Mouse (Mus musculus) stomach, embryonic 14.5 days (tissue): ENCODE data around the gene Ghr. TPM values are rescaled to one million over a fixed set of nuclear protein-coding genes. Genes with fewer than 3 reads are reported as not detected.

Experiments
- ATAC-seq: fragments of 200-750 bp; cut with Nextera tagmentation; 2 replicates; pipeline ENCODE4 v1.8.0; 2017; ENCODE audit warnings: low read depth, moderate TSS enrichment; ENCODE audit not compliant: insufficient number of reproducible peaks, insufficient read depth, low FRiP score
- H3K27ac ChIP-seq: fragments of 300-500 bp; sonication (generic); 2 replicates; pipeline ENCODE4 v1.5.1; 2014; ENCODE audit warnings: mild to moderate bottlenecking, low read length, moderate library complexity, mixed read lengths
- H3K27me3 ChIP-seq: fragments of 300-500 bp; sonication (generic); 2 replicates; pipeline ENCODE4 v1.6.1; 2014; ENCODE audit warnings: low read length, control low read depth, mixed read lengths; ENCODE audit not compliant: control insufficient read depth, insufficient read depth
- H3K36me3 ChIP-seq: fragments of 300-500 bp; sonication (generic); 2 replicates; pipeline ENCODE4 v1.6.1; 2014; ENCODE audit warnings: mild to moderate bottlenecking, control low read depth, low read length, moderate library complexity, mixed read lengths; ENCODE audit not compliant: control insufficient read depth, insufficient read depth
- H3K4me1 ChIP-seq: fragments of 300-500 bp; sonication (generic); 2 replicates; pipeline ENCODE4 v1.6.1; 2014; ENCODE audit warnings: low read length, control low read depth, mixed read lengths; ENCODE audit not compliant: control insufficient read depth, insufficient read depth
- H3K4me2 ChIP-seq: fragments of 300-500 bp; sonication (generic); replicated peaks from 2 replicates; pipeline ENCODE4 v1.6.1; 2014; ENCODE audit warnings: low read depth, low read length, control low read depth
- H3K4me3 ChIP-seq: fragments of 300-500 bp; sonication (generic); 2 replicates; pipeline ENCODE4 v1.5.1; 2014; ENCODE audit warnings: low read depth, low read length, control low read depth
- H3K9ac ChIP-seq: fragments of 300-500 bp; sonication (generic); replicated peaks from 2 replicates; pipeline ENCODE4 v1.6.1; 2014; ENCODE audit warnings: low read depth, mild to moderate bottlenecking, control low read depth, low read length, moderate library complexity, mixed read lengths
- H3K9me3 ChIP-seq: fragments of 300-500 bp; sonication (generic); 2 replicates; pipeline ENCODE4 v1.6.1; 2016; ENCODE audit warnings: low read depth, low read length, control low read depth; ENCODE audit not compliant: control insufficient read depth
- WGBS: fragments of 180-500 bp; shearing (Covaris S2); extraction: QIAGEN DNeasy Blood & Tissue Kit; methylation state at CpG from one replicate; pipeline ENCODE4 v1.1.7; 2014; 5-methylcytosine and 5-hydroxymethylcytosine counted together
- polyA plus RNA-seq: library from polyadenylated mRNA; unstranded; fragments of >200 nt; fragmentation: Nextera tagmentation; extraction: Ambion mirVana; gene quantifications from 2 replicates; pipeline ENCODE4 v1.2.1, GENCODE M21; 2014

Ghr gene
- polyA plus RNA-seq, 1 experiment from 2014 or later, result 149 TPM

DNA sequence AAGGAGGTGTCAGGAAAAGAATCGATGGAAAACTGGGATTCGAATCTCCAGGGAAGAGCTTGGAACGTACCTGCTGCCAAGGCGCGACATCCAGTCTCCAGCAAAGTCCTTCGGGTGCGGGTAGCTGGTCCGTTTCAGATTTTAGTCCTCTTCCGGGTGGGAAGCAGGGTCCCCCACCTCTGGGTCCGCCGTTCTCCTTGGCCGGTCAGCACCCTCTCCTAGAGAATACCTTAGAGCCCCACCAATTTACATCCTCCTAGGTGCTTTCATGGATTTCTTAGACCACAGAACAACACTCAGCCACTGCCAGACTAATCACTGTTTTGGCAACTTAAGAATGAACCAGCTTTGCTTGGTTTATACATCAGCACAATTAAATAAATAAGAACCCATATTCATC is 279.9 kb downstream of the Ghr start, which contains the start of gene Ccdc152:
Gene Ccdc152, minus strand, starts transcription at position 101 of the 400 bp plus-strand sequence.
- H3K27ac ChIP-seq, result no peak within 1 kb of the TSS
- H3K9ac ChIP-seq, result no peak within 1 kb of the TSS
- no peak within 1 kb of the TSS for H3K4me2 ChIP-seq
- no peaks in the 10 kb centered on the region for H3K36me3 ChIP-seq
- H3K4me3 ChIP-seq, result no peak within 1 kb of the TSS
- no peaks in the 10 kb centered on the region for H3K27me3 ChIP-seq
- no peaks in the 10 kb centered on the region for H3K4me1 ChIP-seq
- WGBS, result 91% methylated on average over 12 of the region's 12 CpGs
- ATAC-seq, result no peak
- no peaks in the 10 kb centered on the region for H3K9me3 ChIP-seq

DNA sequence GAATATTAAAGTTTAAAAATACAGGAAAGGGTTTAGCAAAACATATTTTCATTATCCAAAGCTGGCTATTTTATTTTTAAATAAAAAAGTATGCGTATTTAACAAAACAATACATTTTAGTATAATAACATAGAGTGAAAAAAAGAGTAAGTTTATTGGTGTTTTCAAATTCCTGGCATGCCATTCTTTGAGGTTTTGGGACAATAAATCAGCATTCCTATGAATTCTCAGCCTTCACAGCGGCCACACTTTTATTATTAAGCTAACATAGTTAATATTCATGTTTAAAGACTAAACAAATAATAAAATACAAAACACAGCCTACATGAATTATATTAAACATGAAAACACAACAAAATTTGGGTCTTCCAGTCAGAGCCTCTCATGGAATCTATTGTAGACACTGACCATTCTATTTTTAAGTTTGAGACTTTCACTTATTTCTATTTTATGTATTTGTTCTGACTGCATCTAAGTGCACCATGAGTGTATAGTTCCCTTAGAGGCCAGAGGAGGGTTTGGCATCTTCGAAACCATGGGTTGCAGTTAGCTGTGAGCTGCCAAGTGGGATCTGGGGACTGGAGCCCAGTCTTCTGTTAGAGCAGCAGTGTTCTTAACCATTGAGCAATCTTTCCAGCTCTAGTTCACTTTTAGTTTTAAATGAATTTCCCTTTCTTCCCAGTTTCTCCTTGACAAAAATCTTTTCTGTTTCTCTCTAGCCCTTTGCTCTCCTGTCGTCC is 282.8 kb downstream of the Ghr start:
- no peak overlapping the region for H3K4me3 ChIP-seq
- ATAC-seq, result no peak
- WGBS, result 66% methylated on average over 4 of the region's 4 CpGs
- H3K9me3 ChIP-seq, result no peaks in the 10 kb centered on the region
- no peaks in the 10 kb centered on the region for H3K36me3 ChIP-seq
- H3K27ac ChIP-seq, result no peak overlapping the region
- H3K27me3 ChIP-seq, result no peaks in the 10 kb centered on the region
- no peak overlapping the region for H3K9ac ChIP-seq
- no peaks in the 10 kb centered on the region for H3K4me1 ChIP-seq
- no peak overlapping the region for H3K4me2 ChIP-seq

DNA sequence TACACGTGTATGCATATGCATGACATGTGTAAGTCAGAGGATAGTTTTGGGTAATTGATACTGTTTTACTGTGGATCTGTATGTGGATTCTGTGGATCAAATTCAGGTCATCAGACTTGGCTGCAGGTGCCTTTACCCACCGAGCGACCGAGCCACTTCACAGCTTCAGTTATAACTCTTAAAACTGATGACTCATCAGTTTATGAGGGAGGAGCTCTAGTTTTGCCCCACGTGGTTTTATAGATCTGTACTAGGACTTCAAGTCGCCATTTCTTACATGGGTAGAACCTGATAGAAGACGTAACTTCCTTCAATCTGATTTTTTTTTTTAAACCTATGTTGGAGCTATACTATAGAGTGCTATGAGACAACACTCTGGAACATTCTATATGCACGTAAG is 285.7 kb downstream of the Ghr start:
- no peak overlapping the region for H3K4me3 ChIP-seq
- no peak overlapping the region for H3K27ac ChIP-seq
- no peaks in the 10 kb centered on the region for H3K4me1 ChIP-seq
- no peaks in the 10 kb centered on the region for H3K27me3 ChIP-seq
- no peak overlapping the region for H3K4me2 ChIP-seq
- H3K9me3 ChIP-seq, result no peaks in the 10 kb centered on the region
- no peaks in the 10 kb centered on the region for H3K36me3 ChIP-seq
- no peak for ATAC-seq
- no peak overlapping the region for H3K9ac ChIP-seq
- WGBS, result 82% methylated on average over 8 of the region's 8 CpGs

DNA sequence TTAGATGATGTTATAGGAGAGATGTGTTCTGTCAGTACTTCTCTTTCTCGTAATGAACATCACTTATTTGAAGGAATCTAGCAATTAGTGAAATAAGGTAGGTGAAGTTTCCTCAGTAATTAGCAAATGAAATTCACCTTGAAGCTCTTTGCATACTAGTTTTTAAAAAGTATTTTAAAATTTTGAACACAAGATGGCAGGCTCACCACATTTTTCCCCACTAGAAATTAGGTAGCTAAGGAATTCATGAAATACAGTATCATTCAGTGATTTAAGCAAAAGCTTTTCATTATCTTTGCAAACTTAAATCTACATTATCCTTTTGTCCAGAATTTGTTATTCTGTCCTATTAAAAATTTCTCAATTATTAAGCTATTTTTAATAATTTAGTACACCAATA is 287.3 kb downstream of the Ghr start:
- Histone ChIP-seq H3K4me1 (no peaks in the 10 kb centered on the region), H3K27me3 (no peaks in the 10 kb centered on the region), H3K27ac (no peak overlapping the region), H3K4me3 (no peak overlapping the region), H3K36me3 (no peaks in the 10 kb centered on the region), H3K9ac (no peak overlapping the region), H3K9me3 (no peaks in the 10 kb centered on the region), H3K4me2 (no peak overlapping the region)
- WGBS, result 78% methylated on average over 1 of the region's 1 CpGs
- no peak for ATAC-seq

GRCm38 (mm10) chr15:3293477-3293876 is 289.8 kb downstream of the Ghr start:
- no peaks in the 10 kb centered on the region for H3K27me3 ChIP-seq
- no peak overlapping the region for H3K27ac ChIP-seq
- H3K9me3 ChIP-seq, result no peaks in the 10 kb centered on the region
- no peaks in the 10 kb centered on the region for H3K36me3 ChIP-seq
- no peaks in the 10 kb centered on the region for H3K4me1 ChIP-seq
- 46% methylated on average over 1 of the region's 1 CpGs for WGBS
- no peak overlapping the region for H3K4me2 ChIP-seq
- H3K9ac ChIP-seq, result no peak overlapping the region
- no peak for ATAC-seq
- H3K4me3 ChIP-seq, result no peak overlapping the region

- Histone ChIP-seq H3K27me3 (no peaks in the 10 kb centered on the region), H3K9ac (no peak overlapping the region), H3K4me2 (no peak overlapping the region), H3K4me1 (no peaks in the 10 kb centered on the region), H3K36me3 (no peaks in the 10 kb centered on the region), H3K9me3 (no peaks in the 10 kb centered on the region), H3K27ac (no peak overlapping the region), H3K4me3 (no peak overlapping the region)
- WGBS, result 77% methylated on average over 3 of the region's 3 CpGs
- no peak for ATAC-seq
Measured at GRCm38 (mm10) chr15:3290435-3290834, 292.9 kb downstream of the Ghr start.

DNA sequence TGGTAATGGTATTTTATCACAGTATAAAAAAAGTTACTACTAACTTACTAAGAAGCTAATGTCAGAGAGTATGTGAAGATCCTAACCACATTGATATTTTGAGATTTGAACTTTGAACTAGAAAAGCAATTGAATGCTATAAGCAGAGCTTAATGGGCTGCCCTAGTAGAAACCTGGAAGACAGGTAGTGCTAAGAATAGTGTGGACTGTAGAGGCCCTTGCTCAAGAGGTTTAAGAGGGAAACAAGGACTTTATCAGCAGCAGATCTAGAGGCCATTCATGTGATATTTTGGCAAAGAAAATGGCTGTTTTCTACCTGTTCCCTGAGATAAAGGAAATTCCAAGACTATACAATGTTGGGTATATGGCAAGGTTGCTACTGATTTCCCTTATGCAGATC is 297.3 kb downstream of the Ghr start:
- Histone ChIP-seq H3K27ac (no peak overlapping the region), H3K27me3 (no peaks in the 10 kb centered on the region), H3K4me3 (no peak overlapping the region), H3K4me2 (no peak overlapping the region), H3K9ac (no peak overlapping the region), H3K36me3 (no peaks in the 10 kb centered on the region), H3K9me3 (no peaks in the 10 kb centered on the region), H3K4me1 (no peaks in the 10 kb centered on the region)
- ATAC-seq, result no peak

GRCm38 (mm10) chr15:3281737-3282136 is 301.6 kb downstream of the Ghr start:
- WGBS, result 97% methylated on average over 1 of the region's 1 CpGs
- Histone ChIP-seq H3K27ac (no peak overlapping the region), H3K9ac (no peak overlapping the region), H3K27me3 (no peaks in the 10 kb centered on the region), H3K4me1 (no peaks in the 10 kb centered on the region), H3K36me3 (peaks cover 3% of the 10 kb centered on the region), H3K9me3 (no peaks in the 10 kb centered on the region), H3K4me3 (no peak overlapping the region), H3K4me2 (no peak overlapping the region)
- ATAC-seq, result no peak

GRCm38 (mm10) chr15:3281216-3281615 is 302.1 kb downstream of the Ghr start:
- Histone ChIP-seq H3K27ac (no peak overlapping the region), H3K9me3 (no peaks in the 10 kb centered on the region), H3K9ac (no peak overlapping the region), H3K4me2 (no peak overlapping the region), H3K4me3 (no peak overlapping the region), H3K4me1 (no peaks in the 10 kb centered on the region), H3K27me3 (no peaks in the 10 kb centered on the region), H3K36me3 (peaks cover 3% of the 10 kb centered on the region)
- ATAC-seq, result no peak
